Mouse (Mus musculus): ENCODE measurements at regions not wholly inside any gene's neighbourhood (a gene's known extent, or its start where the extent isn't known, plus 50 kb on each side); places are given as distances from the start of the nearest gene placed in this dataset.

- TF ChIP-seq POLR2A (IDR thresholded peaks at IDR 0.05; ENCODE audit: insufficient read depth, low read depth, low read length) (no peak), CTCF (IDR thresholded peaks at IDR 0.05; ENCODE audit: insufficient read depth, low read depth, low read length) (no peak)
Observed at GRCm38 (mm10) chr6:99930316-99930715, 204.1 kb upstream of the Prok2 start.

Measured in olfactory bulb, adult 2 months (tissue).